ENCODE assay signal across 9 mouse cellular contexts in genomic region chr7:141432741-141433516, GRCm38 (mm10). TPM values are rescaled to one million over a fixed set of nuclear protein-coding genes. Genes with fewer than 3 reads are reported as not detected.
DNase-seq lines count a peak whose midpoint lies in the region; ATAC-seq and TF ChIP-seq lines count a peak whose summit lies in the region.
"Had no signal": no experiment of that assay in that cellular context is flagged by ENCODE, and none has a peak within 500 bp of the region (broad histone marks: within the 10 kb centered on the region; RNA-seq: fewer than 3 reads in every experiment).

No protein-coding gene starts in this region.

- H3K9ac ChIP-seq in midbrain, embryonic 15.5 days, result peak overlapping the region; percentile 72; the same call in 1 of the 2 replicates
- H3K9ac ChIP-seq: liver, embryonic 13.5 days had no signal

- TF ChIP-seq POLR2A in cerebellum, adult 2 months (IDR thresholded peaks at IDR 0.05; ENCODE audit: borderline replicate concordance, insufficient read depth, low read length), result peak; percentile 63; the same call in 1 of the 2 replicates
- no peak for TF ChIP-seq POLR2A in thymus, adult 2 months (IDR thresholded peaks at IDR 0.05; ENCODE audit: control insufficient read depth, extremely low read depth, insufficient read depth, low read length, poor library complexity)

- peaks cover 35% of the 10 kb centered on the region for H3K4me1 ChIP-seq in cerebellum, adult 2 months (ENCODE audit: control insufficient read depth, insufficient read depth, low read length)
- H3K4me1 ChIP-seq in midbrain, embryonic 15.5 days, result peaks cover 71% of the 10 kb centered on the region
- peaks cover 32% of the 10 kb centered on the region for H3K4me1 ChIP-seq in thymus, adult 2 months (replicated peaks; ENCODE audit: control insufficient read depth, insufficient read depth, low read length)

- H3K9me3 ChIP-seq in midbrain, embryonic 15.5 days, result no peaks in the 10 kb centered on the region
- H3K9me3 ChIP-seq: liver, embryonic 13.5 days had no signal

- 7% methylated on average over 6 of the region's 6 CpGs for WGBS in cerebellum, adult 2 months
- 80% methylated on average over 6 of the region's 6 CpGs for WGBS in midbrain, embryonic 15.5 days
- WGBS in thymus, adult 2 months, result 95% methylated on average over 6 of the region's 6 CpGs

- peak overlapping the region; percentile 92 for H3K4me2 ChIP-seq in midbrain, embryonic 15.5 days

- ATAC-seq in midbrain, embryonic 15.5 days (replicated peaks), result no peak

- peak; percentile 84 for DNase-seq in left cerebral cortex, postnatal 4 days
- DNase-seq in left cerebral cortex, postnatal 14 days (ENCODE audit: low spot score in 2 of 2), result no peak
- DNase-seq in cerebellum, adult 2 months, result peak; percentile 94 to 98
- peak; percentile 63 to 78 for DNase-seq in heart, postnatal 14 days
- no peak for DNase-seq in left cerebral cortex, adult 18-20 months (ENCODE audit: low spot score in 2 of 2)
- DNase-seq in thymus, adult 2 months, result no peak
- no peak for DNase-seq in liver
- DNase-seq: liver, embryonic 13.5 days had no signal

- peak; percentile 17; the same call in 1 of the 2 replicates for TF ChIP-seq CTCF in cerebellum, adult 2 months (IDR thresholded peaks at IDR 0.05; ENCODE audit: borderline replicate concordance, insufficient read depth, low read depth, low read length)
- TF ChIP-seq CTCF in thymus, adult 2 months (IDR thresholded peaks at IDR 0.05; ENCODE audit: borderline replicate concordance, control insufficient read depth, extremely low read depth, insufficient read depth, low read length, poor library complexity), result no peak

- no peaks in the 10 kb centered on the region for H3K27me3 ChIP-seq in cerebellum, adult 2 months (ENCODE audit: control insufficient read depth, insufficient read depth, low read length)
- H3K27me3 ChIP-seq in midbrain, embryonic 15.5 days (replicated peaks), result no peaks in the 10 kb centered on the region
- H3K27me3 ChIP-seq in thymus, adult 2 months (ENCODE audit: control insufficient read depth, insufficient read depth, low read length), result no peaks in the 10 kb centered on the region
- H3K27me3 ChIP-seq: liver, embryonic 13.5 days had no signal

- H3K36me3 ChIP-seq in midbrain, embryonic 15.5 days (replicated peaks), result peaks cover 15% of the 10 kb centered on the region
- no peaks in the 10 kb centered on the region for H3K36me3 ChIP-seq in thymus, adult 2 months (ENCODE audit: control insufficient read depth, insufficient read depth, low read length)

- H3K27ac ChIP-seq in cerebellum, adult 2 months (ENCODE audit: insufficient read depth, low read length), result peak overlapping the region; percentile 98
- no peak overlapping the region for H3K27ac ChIP-seq in midbrain, embryonic 15.5 days
- no peak overlapping the region for H3K27ac ChIP-seq in thymus, adult 2 months (ENCODE audit: control insufficient read depth, insufficient read depth, low read length)
- H3K27ac ChIP-seq: liver, embryonic 13.5 days had no signal

- intact Hi-C loops in left cerebral cortex, postnatal 4 days (cut with DNase I), result no loop called here
- intact Hi-C loops in left cerebral cortex, postnatal 14 days (cut with DNase I), result no loop called here
- intact Hi-C loops in heart, postnatal 14 days (cut with DNase I), result no loop called here

- H3K4me3 ChIP-seq in cerebellum, adult 2 months (replicated peaks; ENCODE audit: insufficient read depth, low read depth, low read length), result peak overlapping the region; percentile 84
- H3K4me3 ChIP-seq in midbrain, embryonic 15.5 days, result peak overlapping the region; percentile 70; the same call in 1 of the 2 replicates
- H3K4me3 ChIP-seq in thymus, adult 2 months (ENCODE audit: control insufficient read depth, insufficient read depth, low read length), result no peak overlapping the region
- H3K4me3 ChIP-seq: liver, embryonic 13.5 days had no signal

RNA-seq across cellular contexts. Expression of gene Cend1, which starts 3.6 kb away (rescaled TPM):
- total RNA-seq in left cerebral cortex, postnatal 4 days (2021), result 100 to 1,000 TPM; 111 to 122 TPM
- 100 to 1,000 TPM; 338 to 362 TPM for total RNA-seq in left cerebral cortex, postnatal 14 days (2021)
- 375 and 402 TPM in 2 replicates for polyA plus RNA-seq in cerebellum, adult 2 months (2012; rRNA removed)
- total RNA-seq in heart, postnatal 14 days (2021), result 1 to 10 TPM; 1.5 to 1.7 TPM
- polyA plus RNA-seq in midbrain, embryonic 15.5 days (2015; fragmentation: Nextera tagmentation; extraction: Ambion mirVana), result 111 and 113 TPM in 2 replicates
- total RNA-seq in left cerebral cortex, adult 18-20 months (2021), result 100 to 1,000 TPM; 274 to 309 TPM
- polyA plus RNA-seq in thymus, adult 2 months (2012; rRNA removed), result 0.43 and 0.63 TPM in 2 replicates

RNA-seq across cellular contexts. Expression of gene Slc25a22, which starts 4.8 kb away (rescaled TPM):
- total RNA-seq in left cerebral cortex, postnatal 4 days (2021), result 100 to 1,000 TPM; 196 to 217 TPM
- 100 to 1,000 TPM; 331 to 339 TPM for total RNA-seq in left cerebral cortex, postnatal 14 days (2021)
- 328 and 384 TPM in 2 replicates for polyA plus RNA-seq in cerebellum, adult 2 months (2012; rRNA removed)
- total RNA-seq in heart, postnatal 14 days (2021), result 10 to 100 TPM; 65.5 to 67.6 TPM
- 109 and 120 TPM in 2 replicates for polyA plus RNA-seq in midbrain, embryonic 15.5 days (2015; fragmentation: Nextera tagmentation; extraction: Ambion mirVana)
- total RNA-seq in left cerebral cortex, adult 18-20 months (2021), result 100 to 1,000 TPM; 251 to 254 TPM
- 114 and 128 TPM in 2 replicates for polyA plus RNA-seq in thymus, adult 2 months (2012; rRNA removed)

RNA-seq across cellular contexts. Expression of gene Pidd1, which starts 10.9 kb away (rescaled TPM):
- 1 to 10 TPM; 5.5 to 6.6 TPM for total RNA-seq in left cerebral cortex, postnatal 4 days (2021)
- total RNA-seq in left cerebral cortex, postnatal 14 days (2021), result 1 to 10 TPM; 1.2 to 2.4 TPM
- 3.2 and 4.4 TPM in 2 replicates for polyA plus RNA-seq in cerebellum, adult 2 months (2012; rRNA removed)
- 1 to 10 TPM; 1.1 to 1.2 TPM for total RNA-seq in heart, postnatal 14 days (2021)
- polyA plus RNA-seq in midbrain, embryonic 15.5 days (2015; fragmentation: Nextera tagmentation; extraction: Ambion mirVana), result 3.4 and 3.8 TPM in 2 replicates
- total RNA-seq in left cerebral cortex, adult 18-20 months (2021), result 1 to 10 TPM; 1.1 to 1.4 TPM
- polyA plus RNA-seq in thymus, adult 2 months (2012; rRNA removed), result 109 and 133 TPM in 2 replicates

RNA-seq across cellular contexts. Expression of gene Rplp2, which starts 14.2 kb away (rescaled TPM):
- total RNA-seq in left cerebral cortex, postnatal 4 days (2021), result 100 to 1,000 TPM; 894 to 998 TPM
- 100 to 1,000 TPM; 572 to 599 TPM for total RNA-seq in left cerebral cortex, postnatal 14 days (2021)
- polyA plus RNA-seq in cerebellum, adult 2 months (2012; rRNA removed), result 481 and 571 TPM in 2 replicates
- total RNA-seq in heart, postnatal 14 days (2021), result 100 to 1,000 TPM; 876 to 946 TPM
- polyA plus RNA-seq in midbrain, embryonic 15.5 days (2015; fragmentation: Nextera tagmentation; extraction: Ambion mirVana), result 597 and 636 TPM in 2 replicates
- total RNA-seq in left cerebral cortex, adult 18-20 months (2021), result 100 to 1,000 TPM; 555 to 600 TPM
- polyA plus RNA-seq in thymus, adult 2 months (2012; rRNA removed), result 674 and 750 TPM in 2 replicates

RNA-seq across cellular contexts. Expression of gene Gatd1, which starts 19.0 kb away (rescaled TPM):
- total RNA-seq in left cerebral cortex, postnatal 4 days (2021), result 10 to 100 TPM; 43.1 to 44.6 TPM
- total RNA-seq in left cerebral cortex, postnatal 14 days (2021), result 10 to 100 TPM; 36.0 to 42.6 TPM
- 48.1 and 49.2 TPM in 2 replicates for polyA plus RNA-seq in cerebellum, adult 2 months (2012; rRNA removed)
- total RNA-seq in heart, postnatal 14 days (2021), result 10 to 100 TPM; 12.5 to 13.3 TPM
- polyA plus RNA-seq in midbrain, embryonic 15.5 days (2015; fragmentation: Nextera tagmentation; extraction: Ambion mirVana), result 57.2 and 59.5 TPM in 2 replicates
- 10 to 100 TPM; 40.4 to 45.1 TPM for total RNA-seq in left cerebral cortex, adult 18-20 months (2021)
- polyA plus RNA-seq in thymus, adult 2 months (2012; rRNA removed), result 98.1 and 104 TPM in 2 replicates

Comparison
In these comparisons a context has a peak if more than half of its experiments do, and no peak if none do; other contexts are left out.
1. DNase-seq: peak in left cerebral cortex, postnatal 4 days (single experiment), cerebellum, adult 2 months (2 of 2) and heart, postnatal 14 days (2 of 2); none in left cerebral cortex, postnatal 14 days (0 of 2), left cerebral cortex, adult 18-20 months (0 of 2), thymus, adult 2 months (single experiment) and liver (single experiment).
2. RNA of gene Cend1, which starts 3.6 kb away (total RNA-seq): 338 to 362 TPM in left cerebral cortex, postnatal 14 days, 274 to 309 TPM in left cerebral cortex, adult 18-20 months and 111 to 122 TPM in left cerebral cortex, postnatal 4 days; 1.5 to 1.7 TPM in heart, postnatal 14 days; every median in the first group is over 10 times any median in the second.